Mouse (Mus musculus): ENCODE results near the gene Snx14.

GRCm38 (mm10) chr9:88344424-88344823 is 94.3 kb downstream of the Snx14 start:
- TF ChIP-seq CTCF (IDR thresholded peaks at IDR 0.05; ENCODE audit: extremely low read depth, insufficient read depth, insufficient read length, insufficient replicate concordance) (no peak), POLR2A (IDR thresholded peaks at IDR 0.05; ENCODE audit: low read depth, low read length) (no peak)

Measured in spleen, adult 2 months (tissue).